Mouse (Mus musculus) midbrain, embryonic 12.5 days (tissue): ENCODE measurements around the gene Brap. TPM values are rescaled to one million over a fixed set of nuclear protein-coding genes. Genes with fewer than 3 reads are reported as not detected.
"Not testable (repeated sequence)": the region's sequence is repeated elsewhere in the genome, so short reads cannot be mapped to it uniquely, and the experiment has no call there.

ENCODE experiments used
- ATAC-seq: fragments of 200-750 bp; cut with Nextera tagmentation; 2 replicates; pipeline ENCODE4 v1.8.0; 2017; ENCODE audit warnings: low read depth, moderate TSS enrichment, moderate library complexity; ENCODE audit not compliant: low FRiP score
- H3K27ac ChIP-seq: fragments of 300-500 bp; sonication (generic); replicated peaks from 2 replicates; pipeline ENCODE4 v1.5.1; 2016; ENCODE audit warnings: mild to moderate bottlenecking
- H3K27me3 ChIP-seq: fragments of 300-500 bp; sonication (generic); 2 replicates; pipeline ENCODE4 v1.6.1; 2016; ENCODE audit warnings: mild to moderate bottlenecking
- H3K36me3 ChIP-seq: fragments of 300-500 bp; sonication (generic); 2 replicates; pipeline ENCODE4 v1.6.1; 2016
- H3K4me1 ChIP-seq: fragments of 300-500 bp; sonication (generic); 2 replicates; pipeline ENCODE4 v1.6.1; 2016
- H3K4me2 ChIP-seq: fragments of 300-500 bp; sonication (generic); replicated peaks from 2 replicates; pipeline ENCODE4 v1.6.1; 2016; ENCODE audit warnings: mild to moderate bottlenecking, moderate library complexity
- H3K4me3 ChIP-seq: fragments of 300-500 bp; sonication (generic); 2 replicates; pipeline ENCODE4 v1.5.1; 2016; ENCODE audit warnings: mild to moderate bottlenecking
- H3K9ac ChIP-seq: fragments of 300-500 bp; sonication (generic); replicated peaks from 2 replicates; pipeline ENCODE4 v1.6.1; 2016; ENCODE audit warnings: mild to moderate bottlenecking, moderate library complexity
- H3K9me3 ChIP-seq: fragments of 300-500 bp; sonication (generic); 2 replicates; pipeline ENCODE4 v1.6.1; 2016; ENCODE audit warnings: mild to moderate bottlenecking
- WGBS: fragments of 180-500 bp; shearing (Covaris S2); methylation state at CpG from one replicate; pipeline ENCODE4 v1.1.7; 2016; 5-methylcytosine and 5-hydroxymethylcytosine counted together
- polyA plus RNA-seq: library from polyadenylated mRNA; unstranded; fragments of >200 nt; fragmentation: Nextera tagmentation; extraction: Ambion mirVana; gene quantifications from 2 replicates; pipeline ENCODE4 v1.2.1, GENCODE M21; 2016

The Brap gene
- polyA plus RNA-seq, 1 experiment from 2014 or later = 49.0 TPM

DNA sequence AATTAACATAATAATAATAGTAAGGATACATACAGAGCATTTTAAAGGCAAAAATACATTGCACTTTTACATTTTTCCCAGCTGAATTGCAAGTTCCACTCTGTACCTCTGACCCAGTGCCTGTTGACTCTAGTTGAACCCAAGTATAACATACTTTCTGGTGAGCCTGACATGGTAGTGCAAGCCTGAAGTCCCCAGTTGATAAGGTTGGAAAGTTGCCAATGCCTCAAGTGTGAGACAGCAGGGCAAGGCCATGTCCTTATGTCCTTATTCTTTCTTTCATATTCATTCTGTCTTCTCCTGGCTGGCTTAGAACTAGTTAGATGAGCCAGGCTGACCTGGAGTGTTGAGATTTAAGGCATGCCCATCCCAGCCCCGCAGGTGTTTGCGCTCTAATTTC is 21.9 kb downstream of the Brap start:
- Histone ChIP-seq H3K9ac (no peak overlapping the region), H3K4me3 (no peak overlapping the region), H3K27me3 (no peaks in the 10 kb centered on the region), H3K4me2 (no peak overlapping the region), H3K27ac (no peak overlapping the region), H3K4me1 (no peaks in the 10 kb centered on the region), H3K9me3 (no peaks in the 10 kb centered on the region), H3K36me3 (peaks cover 95% of the 10 kb centered on the region)
- WGBS = 100% methylated on average over 2 of the region's 2 CpGs
- no peak for ATAC-seq

- no peak overlapping the region for H3K27ac ChIP-seq
- H3K36me3 ChIP-seq = peaks cover 69% of the 10 kb centered on the region
- no peak overlapping the region for H3K9ac ChIP-seq
- H3K9me3 ChIP-seq = no peaks in the 10 kb centered on the region
- no peak overlapping the region for H3K4me2 ChIP-seq
- ATAC-seq = no peak
- H3K4me3 ChIP-seq = no peak overlapping the region
- no peaks in the 10 kb centered on the region for H3K27me3 ChIP-seq
- H3K4me1 ChIP-seq = no peaks in the 10 kb centered on the region
- 88% methylated on average over 6 of the region's 6 CpGs for WGBS
These were observed 25.1 kb downstream of the Brap start for GRCm38 (mm10) chr5:121685495-121685894.

DNA sequence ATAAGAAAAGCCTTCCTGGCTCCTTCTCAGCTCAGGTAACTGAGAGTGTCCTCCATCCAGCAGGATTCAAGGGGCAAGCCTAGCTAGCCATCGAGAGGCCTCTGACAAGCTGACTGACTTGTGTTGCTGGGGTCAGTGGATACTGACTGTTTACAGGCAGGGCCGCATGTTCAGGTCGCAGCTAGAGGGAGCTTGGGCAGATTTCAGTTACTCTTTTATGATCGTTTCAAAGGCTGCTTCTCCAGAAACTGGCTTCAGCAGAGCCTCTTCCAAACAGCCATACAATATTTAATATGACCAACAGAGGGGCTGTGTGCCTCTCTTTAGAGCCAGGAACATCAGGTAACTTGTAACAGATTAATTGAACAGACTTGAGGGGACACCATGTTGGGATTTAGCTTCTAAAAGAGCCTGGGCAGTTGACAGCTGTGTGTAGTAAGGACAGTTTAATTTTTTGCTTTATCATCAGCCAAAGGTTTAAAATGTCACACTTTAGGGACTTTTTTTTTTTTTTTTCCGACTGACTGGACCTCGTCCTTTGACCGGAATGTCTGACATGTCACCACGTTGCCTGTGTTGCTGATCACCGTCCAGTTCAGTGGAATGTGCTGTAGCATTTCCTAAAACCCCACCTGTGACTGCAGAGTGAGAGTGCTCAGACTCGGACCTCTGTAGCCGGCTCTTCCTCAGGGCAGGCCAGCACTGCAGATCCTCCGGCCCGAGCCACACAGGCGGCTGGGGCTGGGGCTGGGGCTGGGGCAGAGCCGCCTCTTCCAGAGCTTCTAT is 25.9 kb downstream of the Brap start:
- Histone ChIP-seq H3K27ac (no peak overlapping the region), H3K36me3 (peaks cover 61% of the 10 kb centered on the region), H3K4me3 (no peak overlapping the region), H3K9ac (no peak overlapping the region), H3K27me3 (no peaks in the 10 kb centered on the region), H3K4me1 (no peaks in the 10 kb centered on the region), H3K4me2 (no peak overlapping the region), H3K9me3 (no peaks in the 10 kb centered on the region)
- ATAC-seq = no peak
- WGBS = 87% methylated on average over 15 of the region's 15 CpGs

GRCm38 (mm10) chr5:121690482-121691211 is 30.3 kb downstream of the Brap start:
- Histone ChIP-seq H3K36me3 (peaks cover 21% of the 10 kb centered on the region), H3K4me1 (no peaks in the 10 kb centered on the region), H3K9me3 (no peaks in the 10 kb centered on the region), H3K4me3 (no peak overlapping the region), H3K9ac (no peak overlapping the region), H3K27me3 (no peaks in the 10 kb centered on the region), H3K27ac (no peak overlapping the region), H3K4me2 (no peak overlapping the region)
- 82% methylated on average over 7 of the region's 7 CpGs for WGBS
- ATAC-seq = no peak

DNA sequence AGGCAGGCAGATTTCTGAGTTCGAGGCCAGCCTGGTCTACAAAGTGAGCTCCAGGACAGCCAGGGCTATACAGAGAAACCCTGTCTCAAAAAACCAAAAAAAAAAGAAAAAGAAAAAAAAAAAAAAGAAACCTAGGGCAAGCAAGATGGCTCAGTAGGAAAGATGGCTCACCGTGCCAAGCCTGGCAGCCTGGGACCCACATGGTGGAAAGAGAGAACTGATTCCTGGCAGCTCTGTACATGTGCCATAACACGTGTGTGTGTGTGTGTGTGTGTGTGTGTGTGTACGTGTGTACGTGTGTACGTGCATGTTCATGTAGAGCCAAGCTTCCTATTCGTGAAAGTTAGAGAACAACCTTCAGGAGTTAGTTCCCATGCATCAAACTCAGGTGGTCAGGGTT is 31.1 kb downstream of the Brap start:
- peaks cover 15% of the 10 kb centered on the region for H3K36me3 ChIP-seq
- H3K4me1 ChIP-seq, H3K27me3 ChIP-seq, H3K9ac ChIP-seq, H3K4me2 ChIP-seq, H3K27ac ChIP-seq, ATAC-seq, H3K9me3 ChIP-seq, H3K4me3 ChIP-seq: not testable (repeated sequence)
- 88% methylated on average over 7 of the region's 7 CpGs for WGBS

DNA sequence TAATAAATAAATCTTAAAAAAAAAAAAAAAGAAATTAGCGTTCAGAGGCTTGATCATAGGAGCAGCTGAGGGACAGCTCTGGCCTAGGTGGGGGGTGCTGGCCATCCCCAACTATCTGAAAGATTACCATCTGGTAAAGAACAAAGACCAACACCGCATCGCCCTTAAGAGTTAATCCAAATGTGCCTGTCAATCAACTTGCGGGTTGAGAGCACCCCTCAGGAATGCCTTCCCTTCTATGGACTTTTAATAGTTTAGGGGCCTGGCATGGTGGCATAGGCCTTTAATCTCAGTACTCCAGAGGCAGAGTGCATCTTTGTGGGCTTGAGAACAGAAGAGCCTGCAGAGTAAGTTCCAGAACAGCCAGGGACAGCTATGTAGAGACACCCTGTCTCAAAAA is 32.5 kb downstream of the Brap start:
- peaks cover under 1% of the 10 kb centered on the region; the same call in 1 of the 2 replicates for H3K36me3 ChIP-seq
- WGBS = 84% methylated on average over 4 of the region's 4 CpGs
- H3K4me2 ChIP-seq = no peak overlapping the region
- no peak for ATAC-seq
- H3K9me3 ChIP-seq = no peaks in the 10 kb centered on the region
- no peaks in the 10 kb centered on the region for H3K27me3 ChIP-seq
- no peaks in the 10 kb centered on the region for H3K4me1 ChIP-seq
- H3K27ac ChIP-seq = no peak overlapping the region
- no peak overlapping the region for H3K9ac ChIP-seq
- no peak overlapping the region for H3K4me3 ChIP-seq

- H3K9ac ChIP-seq = no peak overlapping the region
- H3K27me3 ChIP-seq = no peaks in the 10 kb centered on the region
- no peaks in the 10 kb centered on the region for H3K36me3 ChIP-seq
- no peaks in the 10 kb centered on the region for H3K9me3 ChIP-seq
- no peak overlapping the region for H3K27ac ChIP-seq
- 52% methylated on average over 6 of the region's 6 CpGs for WGBS
- H3K4me2 ChIP-seq = no peak overlapping the region
- H3K4me1 ChIP-seq = no peaks in the 10 kb centered on the region
- no peak overlapping the region for H3K4me3 ChIP-seq
- ATAC-seq = no peak
These were observed 36.4 kb downstream of the Brap start for GRCm38 (mm10) chr5:121696761-121697160.

GRCm38 (mm10) chr5:121699891-121700290 is 39.5 kb downstream of the Brap start:
- Histone ChIP-seq H3K36me3 (no peaks in the 10 kb centered on the region), H3K4me2 (no peak overlapping the region), H3K27me3 (no peaks in the 10 kb centered on the region), H3K9ac (no peak overlapping the region), H3K27ac (no peak overlapping the region), H3K9me3 (no peaks in the 10 kb centered on the region), H3K4me1 (peaks cover 7% of the 10 kb centered on the region), H3K4me3 (no peak overlapping the region)
- ATAC-seq = no peak
- WGBS = 52% methylated on average over 5 of the region's 5 CpGs

GRCm38 (mm10) chr5:121700496-121700895 is 40.1 kb downstream of the Brap start:
- no peak for ATAC-seq
- H3K27me3 ChIP-seq = no peaks in the 10 kb centered on the region
- no peak overlapping the region for H3K27ac ChIP-seq
- no peak overlapping the region for H3K9ac ChIP-seq
- H3K36me3 ChIP-seq = no peaks in the 10 kb centered on the region
- WGBS = 29% methylated on average over 11 of the region's 11 CpGs
- H3K4me1 ChIP-seq = peaks cover 11% of the 10 kb centered on the region
- H3K4me2 ChIP-seq = no peak overlapping the region
- H3K9me3 ChIP-seq = no peaks in the 10 kb centered on the region
- H3K4me3 ChIP-seq = no peak overlapping the region

DNA sequence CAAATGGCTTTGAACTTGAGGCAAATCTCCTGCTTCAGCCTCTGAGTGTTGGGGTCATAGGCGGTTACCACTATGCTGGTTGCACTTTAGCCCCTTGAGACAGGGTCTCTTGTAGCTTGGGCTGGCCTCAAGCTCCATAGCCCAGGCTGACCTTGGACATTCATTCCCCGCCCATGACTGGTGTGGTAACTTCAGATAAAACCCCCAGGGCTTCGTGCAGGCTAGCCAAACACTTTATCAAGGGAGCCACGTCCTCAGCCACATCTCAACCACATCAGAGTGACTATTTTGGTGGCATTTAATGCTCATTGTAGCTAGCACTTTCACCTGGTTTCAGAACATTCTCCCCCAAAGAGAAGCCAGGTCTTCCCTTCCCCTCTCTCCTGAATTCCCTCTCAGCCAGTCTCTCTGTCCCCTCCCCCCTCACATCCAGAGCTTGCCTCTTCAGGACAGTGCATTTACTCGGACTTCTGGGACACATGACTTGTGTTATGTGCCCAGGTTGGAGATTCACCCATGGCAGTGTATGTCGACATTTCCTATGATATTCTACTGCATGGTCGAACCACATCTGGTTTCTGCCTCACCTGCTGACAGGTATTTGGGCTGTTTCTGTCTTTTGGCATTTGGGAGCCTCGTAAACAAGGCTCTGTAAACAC is 40.9 kb downstream of the Brap start:
- no peak for ATAC-seq
- Histone ChIP-seq H3K4me3 (no peak overlapping the region), H3K27me3 (no peaks in the 10 kb centered on the region), H3K4me2 (no peak overlapping the region), H3K36me3 (no peaks in the 10 kb centered on the region), H3K4me1 (peaks cover 11% of the 10 kb centered on the region), H3K9ac (no peak overlapping the region), H3K9me3 (no peaks in the 10 kb centered on the region), H3K27ac (no peak overlapping the region)
- 64% methylated on average over 8 of the region's 8 CpGs for WGBS

- WGBS = 88% methylated on average over 1 of the region's 1 CpGs
- H3K4me2 ChIP-seq = no peak overlapping the region
- no peak for ATAC-seq
These were observed 43.0 kb downstream of the Brap start for GRCm38 (mm10) chr5:121703341-121703740.

More at GRCm38 (mm10) chr5:121703341-121703740, 43.0 kb downstream of the Brap start:
- H3K9ac ChIP-seq = no peak overlapping the region
- peaks cover 11% of the 10 kb centered on the region for H3K4me1 ChIP-seq
- H3K36me3 ChIP-seq = no peaks in the 10 kb centered on the region
- no peak overlapping the region for H3K4me3 ChIP-seq
- H3K9me3 ChIP-seq = no peaks in the 10 kb centered on the region
- H3K27me3 ChIP-seq = no peaks in the 10 kb centered on the region
- H3K27ac ChIP-seq = no peak overlapping the region
